Mouse (Mus musculus): ENCODE data around the gene Id1. TPM values are rescaled to one million over a fixed set of nuclear protein-coding genes. Genes with fewer than 3 reads are reported as not detected.

The Id1 gene
- polyA plus RNA-seq, 1 experiment from 2014 or later: 124 TPM

DNA sequence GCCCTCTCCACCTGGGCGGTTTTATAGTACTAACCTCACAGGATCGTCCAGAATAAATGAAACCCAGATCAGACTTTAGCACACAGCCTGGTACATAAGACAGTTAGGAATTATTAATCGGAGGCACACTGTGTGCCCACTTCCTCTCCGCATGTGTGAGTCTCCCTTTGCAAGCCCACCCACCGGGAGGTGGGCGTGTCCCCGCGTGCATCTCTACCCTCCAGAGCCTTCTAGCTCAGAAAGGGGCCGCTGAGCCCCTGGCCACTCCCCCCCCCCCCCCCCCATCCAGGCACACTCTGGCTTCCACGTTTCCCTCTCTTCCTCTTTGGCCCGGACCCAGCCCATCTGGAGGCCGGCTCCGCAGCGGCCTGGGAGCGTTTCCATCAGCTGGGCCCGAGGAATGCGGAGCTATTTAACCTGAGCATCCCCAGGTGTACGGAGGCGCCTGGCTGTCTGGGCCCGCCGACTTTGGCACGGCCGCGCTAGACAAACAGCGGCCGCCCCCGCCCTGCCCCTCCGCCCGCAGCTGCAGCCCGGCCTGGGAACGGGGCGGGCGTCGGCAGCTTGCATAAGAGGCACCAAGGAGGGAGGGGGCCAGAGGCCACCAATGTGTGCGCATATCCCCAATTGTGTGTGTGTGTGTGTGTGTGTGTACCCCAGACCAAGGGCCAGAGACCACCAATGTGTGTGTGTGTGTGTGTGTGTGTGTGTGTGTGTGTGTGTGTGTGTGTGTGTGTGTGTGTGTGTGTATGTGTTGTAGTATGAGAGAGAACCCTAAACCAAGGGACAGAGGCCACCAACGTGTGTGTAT, 3.2 kb downstream of the Id1 start:
- Histone ChIP-seq H3K4me1 (peaks cover 78% of the 10 kb centered on the region), H3K27me3 (ENCODE audit: insufficient read depth, poor library complexity, severe bottlenecking) (no peaks in the 10 kb centered on the region), H3K27ac (peak overlapping the region; percentile 97), H3K9me3 (no peaks in the 10 kb centered on the region), H3K4me3 (peak overlapping the region; percentile 87), H3K36me3 (peaks cover 8% of the 10 kb centered on the region)
- DNase-seq (ENCODE audit: low spot score): peak; percentile 91
- WGBS: 1% methylated on average over 33 of the region's 36 CpGs

DNA sequence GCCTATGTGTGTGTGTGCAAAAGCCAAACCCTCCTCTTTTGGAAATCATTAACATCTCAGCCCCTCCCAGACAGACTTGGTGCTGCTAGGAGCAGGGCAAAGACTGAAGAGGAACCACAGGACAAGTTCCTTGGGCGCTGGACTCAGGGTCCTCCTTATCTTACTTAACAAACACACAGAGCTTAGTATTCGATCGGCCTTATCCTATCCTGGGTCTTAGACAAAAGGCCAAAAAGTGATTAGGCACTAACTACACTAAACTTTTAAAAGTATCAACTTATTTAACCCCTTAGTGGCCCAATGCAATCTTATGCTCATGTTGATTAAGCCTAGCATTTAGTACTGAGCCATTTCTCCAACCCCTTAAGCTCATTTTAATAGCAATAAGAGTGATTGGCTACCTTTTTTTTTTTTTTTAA, 3.8 kb downstream of the Id1 start:
- Histone ChIP-seq H3K36me3 (peaks cover 8% of the 10 kb centered on the region), H3K9me3 (no peaks in the 10 kb centered on the region), H3K27me3 (ENCODE audit: insufficient read depth, poor library complexity, severe bottlenecking) (no peaks in the 10 kb centered on the region), H3K27ac (peak overlapping the region; percentile 97), H3K4me3 (peak overlapping the region; percentile 87), H3K4me1 (peaks cover 76% of the 10 kb centered on the region)
- 9% methylated on average over 3 of the region's 3 CpGs for WGBS
- DNase-seq (ENCODE audit: low spot score): no peak

GRCm38 (mm10) chr2:152740490-152740889, 4.4 kb downstream of the Id1 start:
- peaks cover 73% of the 10 kb centered on the region for H3K4me1 ChIP-seq
- peaks cover 8% of the 10 kb centered on the region for H3K36me3 ChIP-seq
- no peaks in the 10 kb centered on the region for H3K9me3 ChIP-seq
- peak overlapping the region; percentile 97 for H3K27ac ChIP-seq
- no peak overlapping the region; the same call in 1 of the 2 replicates for H3K4me3 ChIP-seq
- H3K27me3 ChIP-seq (ENCODE audit: insufficient read depth, poor library complexity, severe bottlenecking): no peaks in the 10 kb centered on the region
- 75% methylated on average over 5 of the region's 5 CpGs for WGBS
- no peak for DNase-seq (ENCODE audit: low spot score)

- H3K9me3 ChIP-seq: no peaks in the 10 kb centered on the region
- no peaks in the 10 kb centered on the region for H3K27me3 ChIP-seq (ENCODE audit: insufficient read depth, poor library complexity, severe bottlenecking)
- H3K4me3 ChIP-seq: peak overlapping the region; percentile 37
- H3K4me1 ChIP-seq: peaks cover 64% of the 10 kb centered on the region
- H3K36me3 ChIP-seq: peaks cover 8% of the 10 kb centered on the region
- 27% methylated on average over 14 of the region's 14 CpGs for WGBS
- H3K27ac ChIP-seq: peak overlapping the region; percentile 87
- DNase-seq (ENCODE audit: low spot score): peak; percentile 89
Observed at GRCm38 (mm10) chr2:152741153-152742041, 5.3 kb downstream of the Id1 start.

DNA sequence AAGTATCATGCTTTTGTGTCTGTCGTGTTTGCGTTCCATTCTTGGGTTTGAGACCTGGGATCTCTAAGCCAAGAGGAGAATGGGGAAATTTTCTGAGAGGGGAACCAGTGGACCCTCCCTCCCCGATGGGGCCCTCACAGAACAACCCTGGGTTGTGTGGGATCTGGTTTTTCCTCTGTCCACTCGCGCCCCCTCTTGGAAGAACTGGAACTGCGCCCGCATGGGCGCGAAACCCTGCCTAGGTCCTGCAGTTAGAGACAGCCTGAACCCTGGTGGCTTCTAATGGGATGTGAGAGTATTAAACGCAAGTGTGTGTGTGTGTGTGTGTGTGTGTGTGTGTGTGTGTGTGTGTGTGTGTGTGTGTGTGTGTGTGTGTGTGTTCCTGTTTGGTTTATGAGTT, 6.4 kb downstream of the Id1 start:
- Histone ChIP-seq H3K27ac (peak overlapping the region; percentile 87), H3K4me1 (peaks cover 58% of the 10 kb centered on the region)

DNA sequence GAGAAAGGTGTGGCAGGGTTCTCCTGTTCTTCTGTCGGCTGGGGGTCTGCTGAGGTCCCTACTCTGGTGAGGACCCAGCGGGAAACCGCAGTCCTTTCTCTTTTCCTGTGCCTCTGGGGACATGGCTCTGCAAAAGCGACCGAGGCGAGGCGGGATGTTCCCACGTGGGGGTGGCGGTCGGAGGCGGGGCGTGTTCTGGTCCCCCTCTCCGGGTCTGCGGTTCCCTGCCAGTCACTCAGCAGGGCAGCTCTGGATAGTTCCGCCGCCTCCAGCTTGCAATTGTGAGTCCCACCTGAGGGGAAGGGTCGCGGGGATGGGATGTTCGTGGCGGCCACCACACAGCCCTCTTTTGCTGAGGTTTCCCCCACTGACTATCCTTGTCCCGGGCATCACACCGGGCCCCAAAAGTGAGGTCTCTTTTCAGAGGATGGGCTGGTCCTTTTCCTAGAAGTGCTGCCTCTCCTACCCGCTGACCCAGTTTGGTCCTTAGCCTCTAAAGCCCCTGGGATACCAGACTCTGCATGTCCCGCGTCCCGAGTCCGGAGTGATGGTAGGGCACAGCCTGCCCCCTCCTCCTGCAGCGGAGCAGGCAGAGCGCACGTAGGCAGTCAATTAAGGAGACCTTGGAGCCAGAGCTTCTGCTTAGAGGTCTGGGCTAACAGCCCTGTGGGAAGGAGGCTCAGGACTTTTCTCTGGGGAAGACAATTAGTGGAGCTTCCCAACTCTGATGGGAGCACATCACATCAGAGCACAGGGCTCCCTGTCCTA, 18.1 kb downstream of the Id1 start, which contains the start of gene Cox4i2:
Gene Cox4i2, plus strand, starts transcription at position 230 of the 768 bp plus-strand sequence.
- H3K4me3 ChIP-seq: peak within 1 kb of the TSS; percentile 56
- H3K27ac ChIP-seq: peak within 1 kb of the TSS; percentile 85
- peaks cover 34% of the 10 kb centered on the region for H3K27me3 ChIP-seq (ENCODE audit: insufficient read depth, poor library complexity, severe bottlenecking)
- peaks cover 33% of the 10 kb centered on the region for H3K4me1 ChIP-seq
- WGBS: 4% methylated on average over 30 of the region's 30 CpGs
- DNase-seq (ENCODE audit: low spot score): no peak
- H3K36me3 ChIP-seq: no peaks in the 10 kb centered on the region
- no peaks in the 10 kb centered on the region for H3K9me3 ChIP-seq

More for the DNA sequence above, 6.4 kb downstream of the Id1 start:
- H3K9me3 ChIP-seq: no peaks in the 10 kb centered on the region
- 23% methylated on average over 10 of the region's 10 CpGs for WGBS
- H3K4me3 ChIP-seq: no peak overlapping the region
- peaks cover 8% of the 10 kb centered on the region for H3K36me3 ChIP-seq
- peak; percentile 87 for DNase-seq (ENCODE audit: low spot score)
- no peaks in the 10 kb centered on the region for H3K27me3 ChIP-seq (ENCODE audit: insufficient read depth, poor library complexity, severe bottlenecking)

GRCm38 (mm10) chr2:152756474-152757393, 20.7 kb downstream of the Id1 start:
- Histone ChIP-seq H3K27me3 (ENCODE audit: insufficient read depth, poor library complexity, severe bottlenecking) (peaks cover 34% of the 10 kb centered on the region), H3K27ac (no peak overlapping the region), H3K36me3 (no peaks in the 10 kb centered on the region), H3K4me1 (peaks cover 29% of the 10 kb centered on the region), H3K4me3 (no peak overlapping the region), H3K9me3 (no peaks in the 10 kb centered on the region)
- DNase-seq (ENCODE audit: low spot score): no peak
- 71% methylated on average over 17 of the region's 17 CpGs for WGBS

DNA sequence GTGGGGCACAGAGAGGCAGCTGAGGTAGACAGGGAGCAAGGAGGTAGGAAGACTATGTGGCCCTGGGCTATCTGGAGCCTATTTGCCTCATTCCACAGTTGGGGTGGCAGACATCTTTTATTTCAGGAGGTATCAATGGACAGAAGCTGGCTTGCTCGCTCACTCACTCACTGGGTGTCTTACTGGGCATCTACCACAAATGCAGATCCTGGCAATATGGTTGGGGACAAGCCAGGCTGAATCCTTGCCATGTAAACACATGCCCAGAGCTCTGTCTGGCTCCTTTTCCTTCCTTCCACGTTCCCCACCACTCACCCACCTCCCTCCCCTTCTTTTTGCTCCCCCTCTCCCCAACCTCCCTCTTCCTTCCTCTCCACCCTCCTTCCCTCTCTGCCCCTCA, 21.4 kb downstream of the Id1 start:
- peaks cover 34% of the 10 kb centered on the region for H3K27me3 ChIP-seq (ENCODE audit: insufficient read depth, poor library complexity, severe bottlenecking)
- no peak overlapping the region for H3K27ac ChIP-seq
- no peaks in the 10 kb centered on the region for H3K36me3 ChIP-seq
- DNase-seq (ENCODE audit: low spot score): no peak
- H3K4me1 ChIP-seq: peaks cover 29% of the 10 kb centered on the region
- H3K4me3 ChIP-seq: no peak overlapping the region
- no peaks in the 10 kb centered on the region for H3K9me3 ChIP-seq
- WGBS: 68% methylated on average over 2 of the region's 2 CpGs

- Histone ChIP-seq H3K9me3 (no peaks in the 10 kb centered on the region), H3K27me3 (ENCODE audit: insufficient read depth, poor library complexity, severe bottlenecking) (peaks cover 30% of the 10 kb centered on the region), H3K36me3 (no peaks in the 10 kb centered on the region), H3K27ac (no peak overlapping the region), H3K4me3 (no peak overlapping the region), H3K4me1 (peaks cover 29% of the 10 kb centered on the region)
- WGBS: 32% methylated on average over 4 of the region's 4 CpGs
- DNase-seq (ENCODE audit: low spot score): no peak
Observed at GRCm38 (mm10) chr2:152758351-152758750, 22.3 kb downstream of the Id1 start.

GRCm38 (mm10) chr2:152763310-152763709, 27.3 kb downstream of the Id1 start:
- H3K4me1 ChIP-seq: peaks cover 41% of the 10 kb centered on the region
- peak overlapping the region; percentile 84 for H3K27ac ChIP-seq
- no peak overlapping the region for H3K4me3 ChIP-seq
- H3K36me3 ChIP-seq: no peaks in the 10 kb centered on the region
- H3K9me3 ChIP-seq: no peaks in the 10 kb centered on the region
- H3K27me3 ChIP-seq (ENCODE audit: insufficient read depth, poor library complexity, severe bottlenecking): no peaks in the 10 kb centered on the region
- 54% methylated on average over 6 of the region's 6 CpGs for WGBS
- DNase-seq (ENCODE audit: low spot score): no peak

GRCm38 (mm10) chr2:152764172-152765044, 28.4 kb downstream of the Id1 start:
- DNase-seq (ENCODE audit: low spot score): no peak
- Histone ChIP-seq H3K4me3 (peak overlapping the region; percentile 44), H3K36me3 (no peaks in the 10 kb centered on the region), H3K4me1 (peaks cover 37% of the 10 kb centered on the region), H3K27ac (peak overlapping the region; percentile 84), H3K27me3 (ENCODE audit: insufficient read depth, poor library complexity, severe bottlenecking) (no peaks in the 10 kb centered on the region), H3K9me3 (no peaks in the 10 kb centered on the region)
- 3% methylated on average over 14 of the region's 14 CpGs for WGBS
